Mouse (Mus musculus): Measurements from ENCODE around the gene Hist1h4h. TPM values are rescaled to one million over a fixed set of nuclear protein-coding genes. Genes with fewer than 3 reads are reported as not detected.
"Not testable (repeated sequence)": the region's sequence is repeated elsewhere in the genome, so short reads cannot be mapped to it uniquely, and the experiment has no call there.

Hist1h4h gene
- polyA plus RNA-seq, 1 experiment, result 16.9 TPM

DNA sequence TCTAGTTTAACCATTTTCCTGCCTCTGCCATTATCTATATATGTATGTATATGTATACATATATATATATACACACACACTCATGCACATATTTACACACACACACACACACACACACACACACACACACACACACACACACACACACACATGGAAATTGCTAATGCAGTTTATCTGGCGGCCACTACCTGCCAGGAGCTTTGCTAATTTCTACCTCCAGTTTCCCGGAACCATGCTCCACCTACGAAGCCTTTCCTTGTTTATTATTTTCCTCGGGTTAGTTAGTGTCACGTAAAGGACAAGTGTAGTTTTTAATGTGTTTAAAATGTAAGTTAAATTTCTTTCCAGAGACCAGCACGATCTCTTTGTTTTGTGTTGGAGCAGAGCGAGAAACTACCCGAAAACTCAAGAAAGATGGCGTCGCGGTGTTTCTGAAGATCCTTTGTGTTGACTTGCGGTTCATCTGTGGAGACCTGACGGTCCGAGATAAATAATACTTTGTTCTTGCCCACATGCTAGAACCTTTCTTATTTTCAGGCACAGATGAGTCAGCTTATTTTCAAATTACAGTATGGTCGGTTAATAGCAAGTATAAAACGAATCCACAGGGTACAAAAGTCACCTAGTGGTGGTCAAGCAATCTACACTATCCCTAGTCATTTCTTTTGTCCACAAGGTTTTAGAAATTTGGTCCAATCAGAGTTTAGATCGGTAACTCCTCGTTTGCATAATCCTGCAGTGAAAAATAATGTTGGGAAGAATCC, 32.0 kb downstream of the Hist1h4h start:
- H3K9me3 ChIP-seq (replicated peaks; ENCODE audit: control insufficient read depth, insufficient read depth, low read length, poor library complexity, severe bottlenecking), result no peaks in the 10 kb centered on the region
- H3K4me1 ChIP-seq (ENCODE audit: control insufficient read depth, insufficient read depth, low read length), result no peaks in the 10 kb centered on the region
- no peak for TF ChIP-seq EP300 (IDR thresholded peaks at IDR 0.05; ENCODE audit: insufficient read depth, low read depth, low read length)
- no peaks in the 10 kb centered on the region for H3K36me3 ChIP-seq (ENCODE audit: control insufficient read depth, insufficient read depth, low read length, poor library complexity, severe bottlenecking)
- peak overlapping the region; percentile 98 for H3K27ac ChIP-seq (ENCODE audit: insufficient read depth, low read length)
- H3K27me3 ChIP-seq (ENCODE audit: control insufficient read depth, insufficient read depth, low read length, poor library complexity, severe bottlenecking), result no peaks in the 10 kb centered on the region
- peak overlapping the region; percentile 84 for H3K4me3 ChIP-seq (ENCODE audit: low read depth, low read length)
- peak overlapping the region; percentile 97 for H3K9ac ChIP-seq (ENCODE audit: low read depth, poor library complexity, severe bottlenecking)

DNA sequence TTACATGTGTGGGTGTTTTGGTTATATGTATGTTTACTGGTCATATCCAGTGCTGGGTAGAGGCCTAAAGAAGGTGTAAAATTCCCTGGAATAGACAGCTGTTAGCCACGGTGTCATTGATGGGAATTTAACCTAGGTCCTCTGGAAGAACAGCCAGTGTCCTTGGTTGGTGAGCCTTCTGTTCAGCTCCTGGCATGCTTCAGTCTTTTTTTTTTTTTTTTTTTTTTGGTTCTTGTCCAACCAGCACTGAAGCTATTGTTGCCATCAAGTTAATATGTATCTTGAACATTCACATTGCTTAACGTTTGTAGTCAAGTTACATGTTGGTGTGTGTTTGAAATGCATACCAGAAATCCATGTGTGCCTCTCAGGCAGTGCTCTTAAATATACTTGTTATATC, 33.6 kb downstream of the Hist1h4h start:
- H3K9me3 ChIP-seq (replicated peaks; ENCODE audit: control insufficient read depth, insufficient read depth, low read length, poor library complexity, severe bottlenecking), result no peaks in the 10 kb centered on the region
- TF ChIP-seq CTCF (IDR thresholded peaks at IDR 0.05; ENCODE audit: low read depth, low read length) (no peak), EP300 (IDR thresholded peaks at IDR 0.05; ENCODE audit: insufficient read depth, low read depth, low read length) (no peak), POLR2A (IDR thresholded peaks at IDR 0.05; ENCODE audit: insufficient read depth, low read length) (no peak)
- no peaks in the 10 kb centered on the region for H3K4me1 ChIP-seq (ENCODE audit: control insufficient read depth, insufficient read depth, low read length)
- 0 out of 2 replicates have a peak overlapping the region, but pooled peaks have one; percentile 97 for H3K9ac ChIP-seq (ENCODE audit: low read depth, poor library complexity, severe bottlenecking)
- H3K36me3 ChIP-seq (ENCODE audit: control insufficient read depth, insufficient read depth, low read length, poor library complexity, severe bottlenecking), result no peaks in the 10 kb centered on the region
- no peaks in the 10 kb centered on the region for H3K27me3 ChIP-seq (ENCODE audit: control insufficient read depth, insufficient read depth, low read length, poor library complexity, severe bottlenecking)
- H3K27ac ChIP-seq (ENCODE audit: insufficient read depth, low read length), result no peak overlapping the region
- no peak overlapping the region for H3K4me3 ChIP-seq (ENCODE audit: low read depth, low read length)

DNA sequence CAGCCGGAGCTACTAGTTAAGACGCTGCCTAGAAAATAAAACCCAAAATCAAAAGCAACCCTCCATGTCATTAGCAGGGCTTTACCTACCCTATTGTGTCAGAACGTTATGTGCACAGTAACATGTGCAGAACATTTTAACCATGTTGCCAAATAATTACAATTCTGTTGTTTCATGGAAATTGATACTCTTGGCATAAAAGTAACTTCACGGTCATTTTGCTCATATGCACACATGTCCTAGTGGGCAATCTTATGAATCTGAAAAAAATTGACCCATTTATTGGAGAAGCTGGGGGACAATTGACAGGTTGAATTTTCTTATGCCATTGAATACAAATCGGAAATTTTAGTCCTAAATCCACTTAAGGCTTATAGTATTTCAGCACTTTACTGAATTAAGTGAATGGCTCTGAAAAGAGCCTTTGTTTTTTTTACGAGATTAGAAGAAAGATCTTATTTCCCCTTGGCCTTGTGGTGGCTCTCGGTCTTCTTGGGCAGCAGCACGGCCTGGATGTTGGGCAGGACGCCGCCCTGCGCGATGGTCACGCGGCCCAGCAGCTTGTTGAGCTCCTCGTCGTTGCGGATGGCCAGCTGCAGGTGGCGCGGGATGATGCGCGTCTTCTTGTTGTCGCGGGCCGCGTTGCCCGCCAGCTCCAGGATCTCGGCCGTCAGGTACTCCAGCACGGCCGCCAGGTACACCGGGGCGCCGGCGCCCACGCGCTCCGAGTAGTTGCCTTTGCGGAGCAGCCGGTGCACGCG, 39.6 kb downstream of the Hist1h4h start:
- not testable (repeated sequence) for H3K27me3 ChIP-seq (ENCODE audit: control insufficient read depth, insufficient read depth, low read length, poor library complexity, severe bottlenecking); H3K4me1 ChIP-seq (ENCODE audit: control insufficient read depth, insufficient read depth, low read length); H3K36me3 ChIP-seq (ENCODE audit: control insufficient read depth, insufficient read depth, low read length, poor library complexity, severe bottlenecking); H3K9me3 ChIP-seq (replicated peaks; ENCODE audit: control insufficient read depth, insufficient read depth, low read length, poor library complexity, severe bottlenecking)
- Histone ChIP-seq H3K27ac (ENCODE audit: insufficient read depth, low read length) (peak overlapping the region; percentile 93), H3K9ac (ENCODE audit: low read depth, poor library complexity, severe bottlenecking) (peak overlapping the region; percentile 87), H3K4me3 (ENCODE audit: low read depth, low read length) (peak overlapping the region; percentile 60)
- peak; percentile 57 for TF ChIP-seq POLR2A (IDR thresholded peaks at IDR 0.05; ENCODE audit: insufficient read depth, low read length)

DNA sequence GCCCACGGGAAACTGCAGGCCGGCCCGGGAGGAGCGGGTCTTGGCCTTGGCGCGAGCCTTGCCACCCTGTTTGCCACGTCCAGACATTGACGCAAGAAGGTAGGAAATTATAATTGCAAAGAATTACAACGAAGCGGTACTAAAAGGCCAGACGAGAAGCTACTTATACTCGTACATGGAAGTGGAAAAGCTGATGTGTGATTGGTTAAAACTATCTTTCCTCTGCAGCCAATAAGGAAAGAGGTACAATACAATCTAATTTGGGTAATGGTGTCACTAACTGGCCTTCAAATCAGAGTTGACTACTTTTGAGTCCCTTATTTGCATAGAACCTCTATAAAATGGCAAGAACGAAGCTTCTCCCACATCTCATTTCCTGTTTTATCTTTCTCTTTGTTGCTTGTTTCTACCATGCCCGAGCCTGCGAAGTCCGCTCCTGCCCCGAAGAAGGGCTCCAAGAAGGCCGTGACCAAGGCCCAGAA, 40.2 kb downstream of the Hist1h4h start, which contains the start of the genes Hist1h2ae and Hist1h2bg:
Hist1h2ae (minus strand) TSS at position 199 of the 482 bp plus-strand sequence.
Hist1h2bg (plus strand) TSS at position 375 of the 482 bp plus-strand sequence.
- Histone ChIP-seq H3K27me3 (ENCODE audit: control insufficient read depth, insufficient read depth, low read length, poor library complexity, severe bottlenecking) (no peaks in the 10 kb centered on the region), H3K4me3 (ENCODE audit: low read depth, low read length) (peak within 1 kb of the TSS; percentile 78), H3K9me3 (replicated peaks; ENCODE audit: control insufficient read depth, insufficient read depth, low read length, poor library complexity, severe bottlenecking) (no peaks in the 10 kb centered on the region), H3K4me1 (ENCODE audit: control insufficient read depth, insufficient read depth, low read length) (no peaks in the 10 kb centered on the region), H3K9ac (ENCODE audit: low read depth, poor library complexity, severe bottlenecking) (peak within 1 kb of the TSS; percentile 96), H3K36me3 (ENCODE audit: control insufficient read depth, insufficient read depth, low read length, poor library complexity, severe bottlenecking) (no peaks in the 10 kb centered on the region), H3K27ac (ENCODE audit: insufficient read depth, low read length) (peak within 1 kb of the TSS; percentile 93)
- TF ChIP-seq EP300 (IDR thresholded peaks at IDR 0.05; ENCODE audit: insufficient read depth, low read depth, low read length) (no peak), POLR2A (IDR thresholded peaks at IDR 0.05; ENCODE audit: insufficient read depth, low read length) (no peak), CTCF (IDR thresholded peaks at IDR 0.05; ENCODE audit: low read depth, low read length) (no peak)

DNA sequence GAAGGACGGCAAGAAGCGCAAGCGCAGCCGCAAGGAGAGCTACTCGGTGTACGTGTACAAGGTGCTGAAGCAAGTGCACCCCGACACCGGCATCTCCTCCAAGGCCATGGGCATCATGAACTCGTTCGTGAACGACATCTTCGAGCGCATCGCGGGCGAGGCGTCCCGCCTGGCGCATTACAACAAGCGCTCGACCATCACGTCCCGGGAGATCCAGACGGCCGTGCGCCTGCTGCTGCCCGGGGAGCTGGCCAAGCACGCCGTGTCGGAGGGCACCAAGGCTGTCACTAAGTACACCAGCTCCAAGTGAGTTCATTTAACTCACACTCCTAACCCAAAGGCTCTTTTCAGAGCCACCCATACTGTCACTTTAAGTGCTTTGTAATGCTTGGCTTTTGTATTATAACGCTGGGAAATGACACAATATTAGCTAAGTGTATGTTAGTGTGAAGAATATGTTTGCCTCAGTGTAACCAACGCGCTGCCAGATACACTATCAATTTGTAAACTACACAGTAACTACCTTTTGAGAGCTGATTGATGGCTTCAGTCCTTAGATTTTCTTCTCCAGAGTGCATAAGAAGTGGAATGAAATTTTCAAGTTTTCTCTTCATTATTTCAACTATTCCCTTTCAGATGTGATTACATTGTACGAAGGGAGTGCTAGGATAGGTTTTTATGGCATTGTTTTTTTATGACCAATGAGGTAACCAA, 40.8 kb downstream of the Hist1h4h start:
- Histone ChIP-seq H3K9ac (ENCODE audit: low read depth, poor library complexity, severe bottlenecking) (peak overlapping the region; percentile 96), H3K27ac (ENCODE audit: insufficient read depth, low read length) (peak overlapping the region; percentile 86), H3K4me3 (ENCODE audit: low read depth, low read length) (peak overlapping the region; percentile 78)
- not testable (repeated sequence) for H3K9me3 ChIP-seq (replicated peaks; ENCODE audit: control insufficient read depth, insufficient read depth, low read length, poor library complexity, severe bottlenecking); H3K27me3 ChIP-seq (ENCODE audit: control insufficient read depth, insufficient read depth, low read length, poor library complexity, severe bottlenecking); H3K36me3 ChIP-seq (ENCODE audit: control insufficient read depth, insufficient read depth, low read length, poor library complexity, severe bottlenecking); H3K4me1 ChIP-seq (ENCODE audit: control insufficient read depth, insufficient read depth, low read length)
- TF ChIP-seq POLR2A (IDR thresholded peaks at IDR 0.05; ENCODE audit: insufficient read depth, low read length), result peak; percentile 95
